Mouse (Mus musculus): ENCODE results near the gene Pitpnc1.

The Pitpnc1 gene

DNA sequence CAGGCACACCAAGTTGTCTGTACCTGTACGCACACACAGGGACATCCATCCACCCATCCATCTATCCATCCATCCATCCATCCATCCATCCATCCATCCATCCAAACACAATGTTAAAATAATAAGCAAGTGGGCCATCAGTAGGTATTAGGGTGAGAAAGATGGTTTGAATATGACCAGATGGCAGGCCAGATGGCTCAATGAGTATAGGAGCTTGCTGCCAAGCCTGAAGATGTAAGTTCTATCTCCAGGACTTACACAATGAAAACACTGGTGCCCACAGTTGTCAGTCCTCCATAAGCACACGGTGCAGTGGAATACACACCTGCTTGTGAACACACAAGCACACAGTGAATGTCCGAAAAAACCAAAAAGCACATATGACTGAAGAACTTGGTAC, 186.9 kb downstream of the Pitpnc1 start:
- 81% methylated on average over 3 of the region's 3 CpGs for WGBS

- 52% methylated on average over 7 of the region's 7 CpGs for WGBS
These were observed 188.0 kb downstream of the Pitpnc1 start for GRCm38 (mm10) chr11:107282481-107282880.

DNA sequence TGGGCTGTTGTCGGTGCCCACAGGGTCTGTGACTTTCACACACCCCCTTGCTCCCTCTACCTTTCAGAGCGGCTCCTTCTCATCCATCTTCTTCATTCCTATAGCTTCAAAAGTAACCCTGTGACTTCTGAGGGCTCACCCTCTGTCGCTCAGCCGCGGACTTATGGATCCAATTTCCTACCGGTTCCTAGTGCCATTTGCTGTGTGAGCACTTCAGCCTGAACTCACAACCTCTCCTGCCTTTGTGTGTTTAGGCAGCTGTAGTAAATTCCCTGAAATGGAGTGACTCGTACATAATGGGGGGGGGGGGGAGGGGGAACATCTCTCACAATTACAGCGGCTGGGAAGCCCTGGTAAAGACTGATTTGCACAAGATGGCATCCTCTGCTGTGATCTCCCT, 191.2 kb downstream of the Pitpnc1 start:
- 84% methylated on average over 8 of the region's 8 CpGs for whole genome bisulfite sequencing

DNA sequence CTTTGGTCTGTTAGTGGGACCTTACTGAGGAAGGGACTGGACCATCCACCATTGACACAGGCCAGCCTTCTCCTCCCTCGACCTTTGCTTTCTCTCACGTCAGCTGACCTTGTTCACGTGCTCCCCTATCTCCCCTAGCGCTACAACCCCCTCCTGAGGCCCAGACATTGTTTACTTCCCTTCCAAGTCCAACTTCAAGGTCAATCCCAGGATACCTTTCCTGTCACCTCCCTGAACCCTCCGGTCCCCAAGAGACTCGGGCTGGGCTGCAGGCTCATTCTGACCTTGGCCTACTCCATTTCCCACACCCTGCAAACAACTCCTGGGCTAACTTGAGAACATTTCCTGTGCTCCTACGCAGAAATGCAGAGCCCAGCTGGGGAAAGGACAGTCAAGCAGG, 193.6 kb downstream of the Pitpnc1 start:
- 75% methylated on average over 7 of the region's 7 CpGs for WGBS

GRCm38 (mm10) chr11:107276337-107276736, 194.2 kb downstream of the Pitpnc1 start:
- 82% methylated on average over 3 of the region's 3 CpGs for WGBS

GRCm38 (mm10) chr11:107275902-107276301, 194.6 kb downstream of the Pitpnc1 start:
- 45% methylated on average over 6 of the region's 6 CpGs for WGBS

DNA sequence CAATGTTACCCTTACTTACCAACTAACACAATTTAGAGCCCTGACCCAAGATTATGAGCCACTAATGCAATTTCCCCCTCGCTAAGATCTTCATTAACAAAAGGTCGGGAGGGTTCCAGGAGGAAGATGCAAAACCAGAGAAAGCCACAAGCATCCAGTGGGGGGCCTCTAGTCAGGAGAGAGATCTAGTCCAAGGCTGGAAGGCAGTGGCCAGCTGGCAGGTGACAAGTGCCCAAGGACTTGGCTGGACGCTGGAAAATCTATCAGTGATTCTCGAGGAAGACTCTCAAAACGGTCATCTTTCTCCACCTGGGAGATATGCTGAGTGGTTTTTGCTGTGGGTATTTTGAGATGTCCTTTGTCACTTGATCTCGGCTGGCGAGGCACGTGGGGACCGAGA, 196.3 kb downstream of the Pitpnc1 start:
- 84% methylated on average over 9 of the region's 9 CpGs for WGBS

- 77% methylated on average over 11 of the region's 11 CpGs for WGBS
These were observed 198.0 kb downstream of the Pitpnc1 start for GRCm38 (mm10) chr11:107272351-107272975.

- WGBS, result 93% methylated on average over 9 of the region's 9 CpGs
These were observed 199.9 kb downstream of the Pitpnc1 start for GRCm38 (mm10) chr11:107270564-107270963.

DNA sequence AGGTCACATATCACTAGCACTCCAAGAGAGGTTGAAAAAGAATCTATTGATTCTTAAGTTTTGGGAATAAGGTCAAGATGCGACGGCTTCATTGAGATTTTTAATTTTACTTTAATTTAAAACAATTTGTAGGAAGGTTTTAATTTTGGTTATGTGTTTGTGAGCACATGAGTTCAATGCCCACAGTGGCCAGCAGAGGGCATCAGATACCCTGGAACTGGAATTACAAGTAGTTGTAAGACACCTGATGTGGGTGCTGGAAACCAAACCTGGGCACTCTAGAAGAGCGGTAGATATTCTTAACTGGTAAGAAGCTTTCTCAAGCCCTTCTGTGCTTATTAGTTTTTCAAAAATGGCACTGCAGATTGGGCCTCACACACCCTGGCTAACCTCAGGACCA, 203.0 kb downstream of the Pitpnc1 start:
- WGBS, result 100% methylated on average over 3 of the region's 3 CpGs

DNA sequence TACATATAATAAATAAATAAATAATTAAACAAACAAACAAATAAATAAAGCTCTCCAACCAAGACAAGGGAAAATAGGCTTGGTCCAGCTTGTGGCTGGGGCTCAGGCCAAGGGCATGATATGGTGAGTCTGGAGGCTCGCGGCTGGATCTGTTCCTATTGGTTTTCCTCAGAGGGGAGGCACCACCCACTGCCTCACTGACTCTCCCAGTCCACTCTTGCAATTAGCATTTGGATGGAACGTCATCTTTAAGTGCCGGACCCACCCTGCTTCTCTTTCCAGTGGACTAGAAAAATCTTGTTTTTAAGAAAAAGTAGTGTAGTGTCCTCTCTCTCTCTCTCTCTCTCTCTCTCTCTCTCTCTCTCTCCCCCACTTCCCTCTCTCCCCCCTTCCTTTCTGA, 204.6 kb downstream of the Pitpnc1 start:
- WGBS, result 87% methylated on average over 4 of the region's 4 CpGs

DNA sequence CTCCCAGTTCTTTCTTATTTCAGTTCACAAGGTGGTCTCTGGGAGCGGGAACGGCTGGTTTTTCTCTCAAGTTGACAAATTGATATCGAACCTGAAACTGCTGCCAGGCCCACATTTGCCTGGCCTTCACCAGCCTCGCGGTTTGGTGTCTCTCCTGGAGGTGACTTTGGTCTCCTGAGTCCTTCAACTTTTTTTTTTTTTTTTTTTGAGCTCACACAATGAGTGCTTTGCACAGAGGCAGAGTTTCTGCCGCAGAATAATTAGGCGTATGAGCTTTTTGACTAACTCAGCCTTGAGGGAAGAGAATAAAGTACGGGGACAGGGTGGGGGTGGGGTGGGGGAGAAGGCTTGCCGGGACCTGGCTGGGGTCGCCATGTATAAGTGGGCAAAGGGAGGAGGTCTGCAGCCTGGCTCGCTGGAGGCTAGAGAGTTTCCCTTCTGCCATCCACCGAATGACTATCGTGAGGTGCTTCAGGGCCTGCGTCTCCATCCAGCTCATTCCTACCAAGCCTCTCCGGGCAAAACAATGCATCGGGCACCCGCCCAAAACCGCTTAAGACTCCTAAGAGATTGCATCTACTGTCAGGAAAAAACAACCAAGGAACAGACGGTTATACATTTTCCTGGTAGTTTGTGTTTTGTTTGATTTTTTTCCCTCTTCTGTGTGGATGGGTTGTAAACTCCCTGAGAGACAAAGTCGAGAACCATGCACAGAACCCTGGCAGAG, 205.4 kb downstream of the Pitpnc1 start:
- WGBS, result 42% methylated on average over 20 of the region's 20 CpGs

- WGBS, result 89% methylated on average over 9 of the region's 9 CpGs
These were observed 206.7 kb downstream of the Pitpnc1 start for GRCm38 (mm10) chr11:107263838-107264237.

GRCm38 (mm10) chr11:107259428-107259827, 211.1 kb downstream of the Pitpnc1 start:
- WGBS, result 89% methylated on average over 7 of the region's 7 CpGs

DNA sequence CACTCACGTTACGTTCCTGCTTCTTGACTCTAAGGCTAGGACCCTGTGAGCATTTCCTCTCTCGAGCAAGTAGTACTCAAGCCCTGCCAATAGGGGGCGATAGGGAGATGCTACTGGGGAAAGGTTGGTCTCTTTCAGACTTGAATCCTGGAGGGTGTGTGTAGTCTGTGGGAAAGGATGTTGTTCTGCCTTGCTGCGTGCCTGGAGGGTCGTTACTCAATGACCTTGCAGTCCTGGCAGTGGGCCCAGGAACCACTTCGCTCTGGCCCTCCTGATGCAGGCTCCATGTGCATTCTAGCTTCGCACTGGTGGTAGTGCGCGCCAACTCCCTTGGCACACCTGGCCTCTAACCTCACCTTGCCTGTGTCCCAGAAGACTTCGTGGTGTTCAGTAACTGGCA, 215.3 kb downstream of the Pitpnc1 start:
- 85% methylated on average over 11 of the region's 11 CpGs for WGBS

- WGBS, result 54% methylated on average over 7 of the region's 7 CpGs
These were observed 216.3 kb downstream of the Pitpnc1 start for GRCm38 (mm10) chr11:107254181-107254580.

DNA sequence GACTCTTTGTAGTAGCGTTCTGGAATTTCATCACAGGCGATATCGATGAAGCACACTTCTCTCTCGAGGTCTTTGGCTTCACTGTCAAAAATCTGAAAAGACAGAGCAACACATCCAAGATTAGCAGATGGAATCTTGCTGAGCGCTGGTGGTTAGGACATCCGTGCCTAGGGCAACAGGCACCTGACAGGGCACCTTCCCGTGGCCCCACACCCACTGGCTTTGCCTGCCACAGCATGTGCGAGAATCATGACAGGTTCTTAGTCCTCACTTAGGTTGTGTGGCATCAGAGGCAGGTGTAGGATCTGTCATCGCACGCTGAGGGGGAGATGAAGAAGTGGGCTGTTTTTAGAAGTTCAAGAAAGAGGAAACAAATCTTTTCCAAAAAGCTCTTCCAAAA, 218.5 kb downstream of the Pitpnc1 start:
- 53% methylated on average over 10 of the region's 10 CpGs for WGBS

DNA sequence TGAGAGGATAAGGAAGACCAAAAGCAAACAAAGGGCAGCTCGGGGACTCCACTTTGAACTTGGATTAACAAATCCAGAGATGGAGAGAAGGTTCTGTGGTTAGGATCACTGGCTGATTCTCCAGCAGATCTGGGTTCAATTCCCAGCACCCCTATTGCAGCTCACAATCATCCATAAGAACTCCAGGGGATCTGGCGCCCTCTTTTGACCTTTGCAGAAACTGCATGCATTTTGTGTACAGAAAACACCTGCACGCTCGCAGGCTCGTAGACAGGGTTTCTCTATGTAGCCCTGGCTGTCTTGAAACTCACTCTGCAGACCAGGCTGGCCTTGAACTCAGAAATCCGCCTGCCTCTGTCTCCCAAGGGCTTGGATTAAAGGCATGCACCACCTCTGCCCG, 219.0 kb downstream of the Pitpnc1 start:
- 90% methylated on average over 7 of the region's 7 CpGs for WGBS

DNA sequence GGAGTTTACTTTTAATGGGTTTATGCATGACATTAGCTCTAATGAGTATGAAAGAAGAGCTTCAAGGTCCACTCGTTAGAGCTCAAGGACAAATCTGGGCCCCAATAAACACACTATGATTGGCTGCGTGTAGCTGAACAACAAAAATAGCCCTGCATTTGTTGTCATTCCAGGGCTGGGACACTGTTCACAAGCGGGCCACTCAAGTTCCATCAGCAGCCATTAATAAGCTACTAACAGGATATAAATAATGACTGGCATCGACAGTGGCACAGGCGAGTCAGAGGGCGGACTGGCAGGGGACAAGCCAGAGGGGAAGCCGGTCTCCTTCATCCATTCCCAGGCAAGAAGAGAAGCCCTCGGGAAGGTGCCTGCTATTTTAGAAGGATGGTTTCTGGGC, 219.6 kb downstream of the Pitpnc1 start:
- 75% methylated on average over 8 of the region's 8 CpGs for WGBS

- 53% methylated on average over 7 of the region's 7 CpGs for WGBS
These were observed 221.7 kb downstream of the Pitpnc1 start for GRCm38 (mm10) chr11:107248753-107249152.

- WGBS, result 93% methylated on average over 7 of the region's 7 CpGs
These were observed 224.8 kb downstream of the Pitpnc1 start for GRCm38 (mm10) chr11:107245657-107246056.

GRCm38 (mm10) chr11:107243126-107243525, 227.4 kb downstream of the Pitpnc1 start:
- WGBS, result 79% methylated on average over 6 of the region's 6 CpGs

DNA sequence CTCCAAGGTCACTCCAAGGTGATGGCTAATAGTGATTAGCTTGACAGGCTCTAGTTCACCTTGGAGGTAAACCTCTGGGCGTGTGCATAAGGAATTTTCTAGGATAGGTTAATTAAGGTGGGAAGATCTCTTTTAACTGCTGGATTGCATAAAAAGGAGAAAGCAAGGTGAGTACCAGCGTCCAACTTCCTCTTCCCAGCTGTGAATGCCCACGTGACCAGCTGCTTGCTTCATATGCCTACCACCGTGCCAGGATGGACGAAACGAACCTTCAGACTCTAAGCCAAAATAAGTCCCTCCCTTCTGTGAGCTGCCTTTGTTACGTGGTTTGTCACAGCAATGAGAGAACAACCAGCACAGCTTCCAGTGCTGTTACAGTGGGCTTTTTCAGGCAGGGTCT, 228.8 kb downstream of the Pitpnc1 start:
- whole genome bisulfite sequencing, result 69% methylated on average over 7 of the region's 7 CpGs

- 94% methylated on average over 6 of the region's 6 CpGs for WGBS
These were observed 232.0 kb downstream of the Pitpnc1 start for GRCm38 (mm10) chr11:107238506-107238905.

Data from cerebral cortex, adult 2 months (tissue).